Mouse (Mus musculus) limb, embryonic 15.5 days (tissue): Measurements from ENCODE around the gene Tbc1d20. TPM values are rescaled to one million over a fixed set of nuclear protein-coding genes. Genes with fewer than 3 reads are reported as not detected.
"Not testable (repeated sequence)": the region's sequence is repeated elsewhere in the genome, so short reads cannot be mapped to it uniquely, and the experiment has no call there.

Source experiments
- ATAC-seq: fragments of 200-750 bp; cut with Nextera tagmentation; 2 replicates; pipeline ENCODE4 v1.8.0; 2017; ENCODE audit warnings: low read depth, moderate TSS enrichment; ENCODE audit not compliant: insufficient number of reproducible peaks, low FRiP score, low TSS enrichment
- H3K27ac ChIP-seq: fragments of 300-500 bp; sonication (generic); 2 replicates; pipeline ENCODE4 v1.5.1; 2015; ENCODE audit warnings: moderate library complexity, mild to moderate bottlenecking, inconsistent platforms
- H3K27me3 ChIP-seq: fragments of 300-500 bp; sonication (generic); 2 replicates; pipeline ENCODE4 v1.6.1; 2015; ENCODE audit warnings: inconsistent platforms
- H3K36me3 ChIP-seq: fragments of 300-500 bp; sonication (generic); 2 replicates; pipeline ENCODE4 v1.6.1; 2015; ENCODE audit warnings: inconsistent platforms
- H3K4me1 ChIP-seq: fragments of 300-500 bp; sonication (generic); 2 replicates; pipeline ENCODE4 v1.6.1; 2015; ENCODE audit warnings: inconsistent platforms
- H3K4me2 ChIP-seq: fragments of 300-500 bp; sonication (generic); 2 replicates; pipeline ENCODE4 v1.6.1; 2015; ENCODE audit warnings: mild to moderate bottlenecking, inconsistent platforms
- H3K4me3 ChIP-seq: fragments of 300-500 bp; sonication (generic); 2 replicates; pipeline ENCODE4 v1.5.1; 2015; ENCODE audit warnings: mild to moderate bottlenecking, inconsistent platforms
- H3K9ac ChIP-seq: fragments of 300-500 bp; sonication (generic); 2 replicates; pipeline ENCODE4 v1.6.1; 2015; ENCODE audit warnings: inconsistent platforms
- H3K9me3 ChIP-seq: fragments of 300-500 bp; sonication (generic); 2 replicates; pipeline ENCODE4 v1.6.1; 2016; ENCODE audit warnings: inconsistent platforms
- WGBS: fragments of 180-500 bp; shearing (Covaris S2); methylation state at CpG from one replicate; pipeline ENCODE4 v1.1.7; 2015; 5-methylcytosine and 5-hydroxymethylcytosine counted together
- polyA plus RNA-seq: library from polyadenylated mRNA; unstranded; fragments of >200 nt; fragmentation: Nextera tagmentation; extraction: Ambion mirVana; gene quantifications from 2 replicates; pipeline ENCODE4 v1.2.1, GENCODE M21; 2015

Tbc1d20 gene
- 43.5 and 48.0 TPM in 2 replicates for polyA plus RNA-seq

- Histone ChIP-seq H3K4me3 (peak within 1 kb of the TSS; percentile 86), H3K36me3 (peaks cover 5% of the 10 kb centered on the region), H3K4me2 (peak within 1 kb of the TSS; percentile 55), H3K4me1 (peaks cover 21% of the 10 kb centered on the region), H3K27ac (peak within 1 kb of the TSS; percentile 90), H3K9me3 (no peaks in the 10 kb centered on the region), H3K9ac (peak within 1 kb of the TSS; percentile 95), H3K27me3 (no peaks in the 10 kb centered on the region)
- under 1% methylated on average over 66 of the region's 70 CpGs for WGBS
- ATAC-seq: peak; percentile 94
These were observed at the start of gene Tbc1d20 for GRCm38 (mm10) chr2:152293727-152294475. Gene Tbc1d20 (plus strand): TSS chr2:152293828.

GRCm38 (mm10) chr2:152247213-152247612, 46.4 kb upstream of the Tbc1d20 start:
- ATAC-seq: no peak
- no peak overlapping the region for H3K9ac ChIP-seq

GRCm38 (mm10) chr2:152250511-152250910, 43.1 kb upstream of the Tbc1d20 start:
- no peak overlapping the region for H3K4me2 ChIP-seq
- peaks cover 40% of the 10 kb centered on the region for H3K36me3 ChIP-seq
- no peak overlapping the region for H3K4me3 ChIP-seq
- 36% methylated on average over 4 of the region's 4 CpGs for WGBS
- H3K27ac ChIP-seq: no peak overlapping the region
- no peak for ATAC-seq
- H3K27me3 ChIP-seq: no peaks in the 10 kb centered on the region
- no peaks in the 10 kb centered on the region for H3K4me1 ChIP-seq
- H3K9ac ChIP-seq: no peak overlapping the region
- H3K9me3 ChIP-seq: no peaks in the 10 kb centered on the region

More at GRCm38 (mm10) chr2:152247213-152247612, 46.4 kb upstream of the Tbc1d20 start:
- WGBS: 89% methylated on average over 1 of the region's 1 CpGs
- H3K4me2 ChIP-seq: no peak overlapping the region
- no peaks in the 10 kb centered on the region for H3K4me1 ChIP-seq
- H3K9me3 ChIP-seq: no peaks in the 10 kb centered on the region
- H3K27ac ChIP-seq: no peak overlapping the region
- no peaks in the 10 kb centered on the region for H3K27me3 ChIP-seq
- no peak overlapping the region for H3K4me3 ChIP-seq
- H3K36me3 ChIP-seq: peaks cover 17% of the 10 kb centered on the region

GRCm38 (mm10) chr2:152259739-152260138, 33.9 kb upstream of the Tbc1d20 start:
- H3K36me3 ChIP-seq: peaks cover 71% of the 10 kb centered on the region
- no peaks in the 10 kb centered on the region for H3K27me3 ChIP-seq
- WGBS: 89% methylated on average over 1 of the region's 1 CpGs

DNA sequence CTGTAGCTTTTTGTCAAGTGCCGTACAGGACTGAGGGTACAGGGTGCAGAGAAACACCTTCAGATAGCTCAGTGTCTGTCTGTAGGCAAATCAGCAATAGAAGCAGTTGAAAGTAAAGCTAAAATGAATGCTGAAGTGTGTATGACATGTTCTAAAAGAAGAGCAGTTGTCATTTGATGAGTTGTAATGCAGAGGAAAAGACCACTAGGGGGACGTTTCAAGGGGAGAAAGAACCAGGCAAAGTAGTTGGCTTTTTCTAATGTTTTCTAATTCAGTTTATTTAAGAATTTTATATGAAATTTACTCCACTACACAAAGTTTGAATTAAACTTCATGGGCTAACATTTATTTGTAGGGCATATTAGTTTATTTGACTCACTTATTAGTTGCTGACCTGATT, 20.0 kb upstream of the Tbc1d20 start:
- Histone ChIP-seq H3K36me3 (peaks cover 69% of the 10 kb centered on the region), H3K9ac (no peak overlapping the region), H3K4me2 (no peak overlapping the region), H3K27me3 (no peaks in the 10 kb centered on the region), H3K9me3 (no peaks in the 10 kb centered on the region), H3K4me1 (no peaks in the 10 kb centered on the region), H3K27ac (no peak overlapping the region), H3K4me3 (no peak overlapping the region)
- ATAC-seq: no peak
- WGBS: 82% methylated on average over 2 of the region's 2 CpGs

More at GRCm38 (mm10) chr2:152259739-152260138, 33.9 kb upstream of the Tbc1d20 start:
- H3K9ac ChIP-seq: no peak overlapping the region
- H3K4me3 ChIP-seq: no peak overlapping the region
- H3K27ac ChIP-seq: no peak overlapping the region
- no peaks in the 10 kb centered on the region for H3K9me3 ChIP-seq
- no peaks in the 10 kb centered on the region for H3K4me1 ChIP-seq
- H3K4me2 ChIP-seq: no peak overlapping the region
- no peak for ATAC-seq

DNA sequence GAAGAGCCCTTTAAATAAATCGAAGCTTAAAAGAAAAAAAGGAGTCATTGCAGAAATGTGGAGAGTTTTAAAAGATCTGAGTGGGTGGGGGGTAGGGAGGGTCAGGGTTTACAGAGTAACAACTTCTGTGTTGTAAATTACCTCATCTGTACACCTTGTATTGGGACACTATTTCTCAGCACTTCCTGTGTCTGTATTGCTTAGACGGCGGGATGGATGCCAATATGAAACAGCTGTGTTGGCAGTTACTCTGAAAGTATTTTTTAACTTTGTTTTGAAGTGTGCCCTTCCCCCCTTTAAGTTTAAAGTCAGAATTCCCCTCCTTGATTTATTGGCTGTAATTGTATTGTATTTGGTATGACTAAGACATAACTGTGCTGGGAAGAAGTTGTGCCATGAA, 12.2 kb upstream of the Tbc1d20 start:
- H3K4me3 ChIP-seq: no peak overlapping the region
- H3K27me3 ChIP-seq: no peaks in the 10 kb centered on the region
- no peak overlapping the region for H3K4me2 ChIP-seq
- 49% methylated on average over 3 of the region's 3 CpGs for WGBS
- H3K36me3 ChIP-seq: peaks cover 70% of the 10 kb centered on the region
- 0 out of 2 replicates have a peak, but pooled peaks cover 3% of the 10 kb centered on the region for H3K4me1 ChIP-seq
- H3K9me3 ChIP-seq: no peaks in the 10 kb centered on the region
- no peak for ATAC-seq
- H3K9ac ChIP-seq: no peak overlapping the region
- no peak overlapping the region for H3K27ac ChIP-seq

DNA sequence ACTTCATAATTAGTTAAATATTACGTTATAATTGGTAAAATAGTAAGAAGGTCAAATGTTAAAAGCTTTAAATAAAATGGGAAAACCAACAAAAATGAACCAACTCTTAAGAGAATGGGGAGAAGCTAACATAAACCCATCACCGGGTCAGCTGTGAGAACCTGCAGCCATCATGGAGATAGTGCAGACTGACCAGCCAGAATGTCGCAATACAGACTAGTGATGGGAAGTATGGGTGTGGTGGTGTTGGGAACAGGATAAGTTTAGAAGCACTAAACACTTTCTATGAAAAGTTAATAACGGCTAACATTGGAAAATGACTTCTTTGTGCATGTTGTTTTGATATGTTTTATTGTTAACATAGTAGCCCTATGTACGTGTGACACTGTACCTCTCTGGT, 6.1 kb upstream of the Tbc1d20 start:
- WGBS: 82% methylated on average over 5 of the region's 5 CpGs
- Histone ChIP-seq H3K9me3 (no peaks in the 10 kb centered on the region), H3K36me3 (peaks cover 37% of the 10 kb centered on the region), H3K4me1 (no peaks in the 10 kb centered on the region), H3K4me2 (no peak overlapping the region), H3K9ac (no peak overlapping the region), H3K4me3 (no peak overlapping the region), H3K27ac (no peak overlapping the region), H3K27me3 (no peaks in the 10 kb centered on the region)
- ATAC-seq: no peak

GRCm38 (mm10) chr2:152288046-152288445, 5.6 kb upstream of the Tbc1d20 start:
- Histone ChIP-seq H3K9ac (no peak overlapping the region), H3K4me1 (peaks cover under 1% of the 10 kb centered on the region; the same call in 1 of the 2 replicates), H3K27me3 (no peaks in the 10 kb centered on the region), H3K36me3 (peaks cover 32% of the 10 kb centered on the region), H3K4me3 (no peak overlapping the region), H3K4me2 (no peak overlapping the region), H3K27ac (no peak overlapping the region), H3K9me3 (no peaks in the 10 kb centered on the region)
- WGBS: 75% methylated on average over 8 of the region's 8 CpGs
- no peak for ATAC-seq

- not testable (repeated sequence) for ATAC-seq, H3K4me1 ChIP-seq, H3K9ac ChIP-seq, H3K9me3 ChIP-seq, H3K27ac ChIP-seq, H3K4me2 ChIP-seq, H3K4me3 ChIP-seq, H3K27me3 ChIP-seq
- H3K36me3 ChIP-seq: peaks cover 17% of the 10 kb centered on the region; the same call in 1 of the 2 replicates
- WGBS: 84% methylated on average over 2 of the region's 2 CpGs
These were observed 4.0 kb upstream of the Tbc1d20 start for GRCm38 (mm10) chr2:152289623-152290022.

GRCm38 (mm10) chr2:152292475-152292874, 1.2 kb upstream of the Tbc1d20 start:
- H3K4me2 ChIP-seq: no peak overlapping the region
- peaks cover 21% of the 10 kb centered on the region for H3K4me1 ChIP-seq
- 68% methylated on average over 2 of the region's 2 CpGs for WGBS
- no peak overlapping the region for H3K4me3 ChIP-seq
- no peaks in the 10 kb centered on the region for H3K27me3 ChIP-seq
- ATAC-seq: no peak
- no peaks in the 10 kb centered on the region for H3K9me3 ChIP-seq
- no peak overlapping the region for H3K27ac ChIP-seq
- H3K36me3 ChIP-seq: no peaks in the 10 kb centered on the region
- H3K9ac ChIP-seq: no peak overlapping the region

DNA sequence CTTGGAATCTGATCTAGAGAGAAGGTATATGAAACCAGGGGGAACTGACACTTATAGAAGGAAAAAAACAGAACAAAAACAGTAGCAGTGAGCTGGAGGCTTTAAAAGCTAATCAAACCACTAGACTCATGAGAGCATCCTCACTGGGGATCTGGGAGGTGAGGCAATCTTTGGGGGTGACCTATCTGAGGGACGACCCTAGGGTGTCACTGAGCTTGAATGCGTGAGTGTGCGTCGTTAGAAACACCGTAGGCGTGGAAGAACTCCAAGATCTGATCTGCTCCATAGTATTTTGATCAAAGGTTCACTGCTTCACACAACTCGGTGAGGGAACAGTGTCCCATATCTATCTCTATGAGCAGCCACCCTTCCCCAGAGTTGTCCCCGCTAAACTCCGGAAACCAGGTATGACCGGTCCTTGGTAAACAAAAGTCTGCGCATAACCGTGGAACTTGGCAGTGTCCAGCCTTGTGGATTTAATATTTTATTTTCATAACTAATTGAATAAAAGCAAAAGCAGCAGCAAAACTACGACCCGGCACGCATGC, 375 bp upstream of the Tbc1d20 start:
- Histone ChIP-seq H3K27ac (no peak overlapping the region), H3K27me3 (no peaks in the 10 kb centered on the region), H3K36me3 (no peaks in the 10 kb centered on the region), H3K9ac (peak overlapping the region; percentile 95), H3K9me3 (no peaks in the 10 kb centered on the region), H3K4me3 (peak overlapping the region; percentile 86), H3K4me2 (peak overlapping the region; percentile 55), H3K4me1 (peaks cover 21% of the 10 kb centered on the region)
- under 1% methylated on average over 15 of the region's 15 CpGs for WGBS
- peak; percentile 36; the same call in 1 of the 2 replicates for ATAC-seq

DNA sequence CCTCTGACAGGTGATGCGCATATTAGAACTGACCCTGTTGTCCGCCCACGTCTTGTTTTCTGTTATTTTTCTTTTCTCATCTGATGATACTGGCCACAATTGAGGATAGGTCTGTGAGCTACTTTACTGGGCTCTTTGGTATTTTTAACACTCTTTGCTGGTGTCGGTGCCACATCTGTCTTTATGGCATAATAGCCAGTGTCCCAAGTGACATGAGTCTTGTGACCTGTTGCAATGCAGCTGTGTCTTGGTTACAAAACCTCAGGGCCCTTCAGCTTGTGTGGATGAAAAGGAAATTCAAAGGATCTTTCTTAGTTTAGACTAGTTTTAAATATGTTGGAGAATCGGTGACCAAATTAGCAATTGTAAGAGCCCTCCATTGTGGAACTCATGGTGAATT, 913 bp downstream of the Tbc1d20 start:
- Histone ChIP-seq H3K9me3 (no peaks in the 10 kb centered on the region), H3K27ac (no peak overlapping the region), H3K4me1 (peaks cover 21% of the 10 kb centered on the region), H3K4me3 (peak overlapping the region; percentile 86), H3K36me3 (peaks cover 5% of the 10 kb centered on the region), H3K4me2 (peak overlapping the region; percentile 55), H3K9ac (peak overlapping the region; percentile 95), H3K27me3 (no peaks in the 10 kb centered on the region)
- WGBS: 33% methylated on average over 5 of the region's 5 CpGs
- no peak for ATAC-seq
